Mouse (Mus musculus): Measurements from ENCODE around the gene Capza1. TPM values are rescaled to one million over a fixed set of nuclear protein-coding genes. Genes with fewer than 3 reads are reported as not detected.
A peak's percentile ranks its signal among the peaks of the same experiment; 100 is the strongest.

Gene Capza1
- polyA plus RNA-seq, 1 experiment from 2014 or later: 50.9 TPM

- 62% methylated on average over 15 of the region's 15 CpGs for WGBS (ENCODE audit: insufficient replicate concordance)
- DNase-seq: peak; percentile 47
- H3K4me1 ChIP-seq (ENCODE audit: insufficient read depth): peaks cover 39% of the 10 kb centered on the region
Observed at GRCm38 (mm10) chr3:104792360-104793270, 71.7 kb downstream of the Capza1 start.

GRCm38 (mm10) chr3:104791671-104792070 lies 72.6 kb downstream of the Capza1 start:
- ATAC-seq: no peak
- no peak overlapping the region for H3K4me2 ChIP-seq (ENCODE audit: low read depth, low read length)
- peaks cover 7% of the 10 kb centered on the region; the same call in 1 of the 2 replicates for H3K27me3 ChIP-seq (ENCODE audit: insufficient read depth, low read length)
- H3K27ac ChIP-seq (ENCODE audit: low read depth): no peak overlapping the region
- H3K4me3 ChIP-seq (ENCODE audit: low read depth, low read length): no peak overlapping the region
- peaks cover 39% of the 10 kb centered on the region for H3K4me1 ChIP-seq (ENCODE audit: insufficient read depth)
- 86% methylated on average over 8 of the region's 8 CpGs for WGBS (ENCODE audit: insufficient replicate concordance)
- H3K36me3 ChIP-seq (replicated peaks; ENCODE audit: insufficient read depth, low read length): peaks cover 24% of the 10 kb centered on the region
- H3K9me3 ChIP-seq (ENCODE audit: low read length): no peaks in the 10 kb centered on the region
- no peak for DNase-seq
- TF ChIP-seq EP300 (IDR thresholded peaks at IDR 0.05; ENCODE audit: low read depth) (no peak), CTCF (IDR thresholded peaks at IDR 0.05; ENCODE audit: low read depth) (no peak)
- H3K9ac ChIP-seq (replicated peaks): no peak overlapping the region

More at GRCm38 (mm10) chr3:104792360-104793270, 71.7 kb downstream of the Capza1 start:
- Histone ChIP-seq H3K4me3 (ENCODE audit: low read depth, low read length) (no peak overlapping the region), H3K9ac (replicated peaks) (peak overlapping the region; percentile 26; the same call in 1 of the 2 replicates), H3K9me3 (ENCODE audit: low read length) (no peaks in the 10 kb centered on the region), H3K36me3 (replicated peaks; ENCODE audit: insufficient read depth, low read length) (peaks cover 32% of the 10 kb centered on the region), H3K27ac (ENCODE audit: low read depth) (peak overlapping the region; percentile 69; the same call in 1 of the 2 replicates), H3K4me2 (ENCODE audit: low read depth, low read length) (no peak overlapping the region), H3K27me3 (ENCODE audit: insufficient read depth, low read length) (peaks cover 7% of the 10 kb centered on the region; the same call in 1 of the 2 replicates)
- ATAC-seq: no peak
- no peak for TF ChIP-seq CTCF (IDR thresholded peaks at IDR 0.05; ENCODE audit: low read depth)
- no peak for TF ChIP-seq EP300 (IDR thresholded peaks at IDR 0.05; ENCODE audit: low read depth)

- ATAC-seq (no peak), DNase-seq (no peak)
- Histone ChIP-seq H3K4me3 (ENCODE audit: low read depth, low read length) (no peak overlapping the region; the same call in 1 of the 2 replicates), H3K9me3 (ENCODE audit: low read length) (no peaks in the 10 kb centered on the region), H3K36me3 (replicated peaks; ENCODE audit: insufficient read depth, low read length) (peaks cover 17% of the 10 kb centered on the region), H3K4me2 (ENCODE audit: low read depth, low read length) (peak overlapping the region; percentile 69), H3K27ac (ENCODE audit: low read depth) (no peak overlapping the region), H3K4me1 (ENCODE audit: insufficient read depth) (peaks cover 39% of the 10 kb centered on the region), H3K27me3 (ENCODE audit: insufficient read depth, low read length) (peaks cover 7% of the 10 kb centered on the region; the same call in 1 of the 2 replicates), H3K9ac (replicated peaks) (peak overlapping the region; percentile 60; the same call in 1 of the 2 replicates)
- 54% methylated on average over 4 of the region's 4 CpGs for WGBS (ENCODE audit: insufficient replicate concordance)
- TF ChIP-seq EP300 (IDR thresholded peaks at IDR 0.05; ENCODE audit: low read depth) (no peak), CTCF (IDR thresholded peaks at IDR 0.05; ENCODE audit: low read depth) (no peak)
Observed at GRCm38 (mm10) chr3:104791017-104791416, 73.3 kb downstream of the Capza1 start.

- WGBS (ENCODE audit: insufficient replicate concordance): 52% methylated on average over 6 of the region's 6 CpGs
- Histone ChIP-seq H3K4me1 (ENCODE audit: insufficient read depth) (peaks cover 39% of the 10 kb centered on the region), H3K9me3 (ENCODE audit: low read length) (no peaks in the 10 kb centered on the region), H3K4me2 (ENCODE audit: low read depth, low read length) (peak overlapping the region; percentile 69), H3K27me3 (ENCODE audit: insufficient read depth, low read length) (peaks cover 7% of the 10 kb centered on the region; the same call in 1 of the 2 replicates), H3K4me3 (ENCODE audit: low read depth, low read length) (peak overlapping the region; percentile 61), H3K9ac (replicated peaks) (peak overlapping the region; percentile 60), H3K36me3 (replicated peaks; ENCODE audit: insufficient read depth, low read length) (peaks cover 14% of the 10 kb centered on the region; the same call in 1 of the 2 replicates), H3K27ac (ENCODE audit: low read depth) (peak overlapping the region; percentile 29; the same call in 1 of the 2 replicates)
- DNase-seq (no peak), ATAC-seq (no peak)
- TF ChIP-seq EP300 (IDR thresholded peaks at IDR 0.05; ENCODE audit: low read depth) (no peak), CTCF (IDR thresholded peaks at IDR 0.05; ENCODE audit: low read depth) (no peak)
Observed at GRCm38 (mm10) chr3:104790401-104790937, 73.8 kb downstream of the Capza1 start.

GRCm38 (mm10) chr3:104789822-104790221 lies 74.5 kb downstream of the Capza1 start:
- DNase-seq: no peak
- WGBS (ENCODE audit: insufficient replicate concordance): 58% methylated on average over 13 of the region's 13 CpGs
- H3K27ac ChIP-seq (ENCODE audit: low read depth): peak overlapping the region; percentile 74; the same call in 1 of the 2 replicates

GRCm38 (mm10) chr3:104789312-104789605 lies 75.0 kb downstream of the Capza1 start:
- TF ChIP-seq EP300 (IDR thresholded peaks at IDR 0.05; ENCODE audit: low read depth) (no peak), CTCF (IDR thresholded peaks at IDR 0.05; ENCODE audit: low read depth) (no peak)
- peak overlapping the region; percentile 74 for H3K27ac ChIP-seq (ENCODE audit: low read depth)

More at GRCm38 (mm10) chr3:104789822-104790221, 74.5 kb downstream of the Capza1 start:
- ATAC-seq: no peak
- Histone ChIP-seq H3K36me3 (replicated peaks; ENCODE audit: insufficient read depth, low read length) (peaks cover 12% of the 10 kb centered on the region; the same call in 1 of the 2 replicates), H3K4me1 (ENCODE audit: insufficient read depth) (peaks cover 37% of the 10 kb centered on the region), H3K4me3 (ENCODE audit: low read depth, low read length) (peak overlapping the region; percentile 61), H3K9me3 (ENCODE audit: low read length) (no peaks in the 10 kb centered on the region), H3K9ac (replicated peaks) (peak overlapping the region; percentile 60), H3K27me3 (ENCODE audit: insufficient read depth, low read length) (peaks cover 7% of the 10 kb centered on the region; the same call in 1 of the 2 replicates), H3K4me2 (ENCODE audit: low read depth, low read length) (peak overlapping the region; percentile 69)
- TF ChIP-seq CTCF (IDR thresholded peaks at IDR 0.05; ENCODE audit: low read depth) (no peak), EP300 (IDR thresholded peaks at IDR 0.05; ENCODE audit: low read depth) (no peak)

More at GRCm38 (mm10) chr3:104789312-104789605, 75.0 kb downstream of the Capza1 start:
- no peak for DNase-seq
- Histone ChIP-seq H3K9ac (replicated peaks) (peak overlapping the region; percentile 60), H3K27me3 (ENCODE audit: insufficient read depth, low read length) (peaks cover 7% of the 10 kb centered on the region; the same call in 1 of the 2 replicates), H3K4me2 (ENCODE audit: low read depth, low read length) (peak overlapping the region; percentile 69), H3K4me1 (ENCODE audit: insufficient read depth) (peaks cover 33% of the 10 kb centered on the region), H3K4me3 (ENCODE audit: low read depth, low read length) (peak overlapping the region; percentile 61), H3K36me3 (replicated peaks; ENCODE audit: insufficient read depth, low read length) (peaks cover 12% of the 10 kb centered on the region; the same call in 1 of the 2 replicates), H3K9me3 (ENCODE audit: low read length) (no peaks in the 10 kb centered on the region)
- WGBS (ENCODE audit: insufficient replicate concordance): 14% methylated on average over 10 of the region's 10 CpGs
- ATAC-seq: peak; percentile 8; the same call in 1 of the 2 replicates
